Mouse (Mus musculus) forebrain, embryonic 13.5 days (tissue): Measurements from ENCODE around the gene Kat8. TPM values are rescaled to one million over a fixed set of nuclear protein-coding genes. Genes with fewer than 3 reads are reported as not detected.

Experiments
- ATAC-seq: fragments of 200-750 bp; cut with Nextera tagmentation; 2 replicates; pipeline ENCODE4 v1.8.0; 2017
- H3K27ac ChIP-seq: fragments of 300-500 bp; sonication (generic); 2 replicates; pipeline ENCODE4 v1.5.1; 2015; ENCODE audit warnings: inconsistent platforms, mild to moderate bottlenecking, moderate library complexity
- H3K27me3 ChIP-seq: fragments of 300-500 bp; sonication (generic); 2 replicates; pipeline ENCODE4 v1.6.1; 2015; ENCODE audit warnings: mild to moderate bottlenecking, inconsistent platforms
- H3K36me3 ChIP-seq: fragments of 300-500 bp; sonication (generic); 2 replicates; pipeline ENCODE4 v1.6.1; 2015; ENCODE audit warnings: mild to moderate bottlenecking, inconsistent platforms; ENCODE audit not compliant: poor library complexity, severe bottlenecking
- H3K4me1 ChIP-seq: fragments of 300-500 bp; sonication (generic); 2 replicates; pipeline ENCODE4 v1.6.1; 2015; ENCODE audit warnings: inconsistent platforms
- H3K4me2 ChIP-seq: fragments of 300-500 bp; sonication (generic); 2 replicates; pipeline ENCODE4 v1.6.1; 2015; ENCODE audit warnings: inconsistent platforms, mild to moderate bottlenecking, moderate library complexity
- H3K4me3 ChIP-seq: fragments of 300-500 bp; sonication (generic); 2 replicates; pipeline ENCODE4 v1.5.1; 2015; ENCODE audit warnings: mild to moderate bottlenecking, inconsistent platforms
- H3K9ac ChIP-seq: fragments of 300-500 bp; sonication (generic); 2 replicates; pipeline ENCODE4 v1.6.1; 2015; ENCODE audit warnings: mild to moderate bottlenecking, inconsistent platforms
- H3K9me3 ChIP-seq: fragments of 300-500 bp; sonication (generic); replicated peaks from 2 replicates; pipeline ENCODE4 v1.6.1; 2016; ENCODE audit warnings: inconsistent platforms
- WGBS: fragments of 180-500 bp; shearing (Covaris S2); methylation state at CpG from one replicate; pipeline ENCODE4 v1.1.7; 2015; 5-methylcytosine and 5-hydroxymethylcytosine counted together
- polyA plus RNA-seq: library from polyadenylated mRNA; unstranded; fragments of >200 nt; fragmentation: Nextera tagmentation; extraction: Ambion mirVana; gene quantifications from 2 replicates; pipeline ENCODE4 v1.2.1, GENCODE M21; 2015

The Kat8 gene
- polyA plus RNA-seq, 1 experiment from 2014 or later, result 51.1 TPM

GRCm38 (mm10) chr7:127974413-127974930 lies 62.2 kb downstream of the Kat8 start:
- peaks cover 16% of the 10 kb centered on the region for H3K4me1 ChIP-seq
- H3K4me3 ChIP-seq, result no peak overlapping the region
- ATAC-seq, result no peak
- 86% methylated on average over 2 of the region's 2 CpGs for WGBS
- no peak overlapping the region for H3K9ac ChIP-seq
- H3K36me3 ChIP-seq, result peaks cover 97% of the 10 kb centered on the region
- no peaks in the 10 kb centered on the region for H3K27me3 ChIP-seq
- H3K4me2 ChIP-seq, result no peak overlapping the region
- H3K27ac ChIP-seq, result no peak overlapping the region
- no peaks in the 10 kb centered on the region for H3K9me3 ChIP-seq

Other genes starting within 250 kb of the Kat8 start
- 36.6 and 40.8 TPM in 2 replicates for gene Bcl7c, start 203.6 kb upstream of the Kat8 start, polyA plus RNA-seq
- 3.8 and 4.4 TPM in 2 replicates for gene Ctf1, start 199.8 kb upstream of the Kat8 start, polyA plus RNA-seq
- 0.19 and 0.36 TPM in 2 replicates for gene Ctf2, start 180.3 kb upstream of the Kat8 start, polyA plus RNA-seq
- 7.7 and 9.6 TPM in 2 replicates for gene Fbxl19, start 168.0 kb upstream of the Kat8 start, polyA plus RNA-seq
- 4.8 and 5.4 TPM in 2 replicates for gene Orai3, start 142.7 kb upstream of the Kat8 start, polyA plus RNA-seq
- 20.0 and 21.5 TPM in 2 replicates for gene Setd1a, start 135.8 kb upstream of the Kat8 start, polyA plus RNA-seq
- gene Gm49388, start 126.9 kb upstream of the Kat8 start, polyA plus RNA-seq, result not detected in 2 replicates
- 5.0 and 7.5 TPM in 2 replicates for gene Hsd3b7, start 111.9 kb upstream of the Kat8 start, polyA plus RNA-seq
- 20.5 and 25.6 TPM in 2 replicates for gene Stx4a, start 88.2 kb upstream of the Kat8 start, polyA plus RNA-seq
- gene Stx1b, start 88.0 kb upstream of the Kat8 start, polyA plus RNA-seq, result 18.9 and 21.9 TPM in 2 replicates
- gene Zfp646, start 36.3 kb upstream of the Kat8 start, polyA plus RNA-seq, result 12.9 and 15.5 TPM in 2 replicates
- 39.1 and 44.8 TPM in 2 replicates for gene Zfp668, start 35.7 kb upstream of the Kat8 start, polyA plus RNA-seq
- gene Prss53, start 21.5 kb upstream of the Kat8 start, polyA plus RNA-seq, result 0.66 and 0.77 TPM in 2 replicates
- gene Gm21974, start 17.1 kb upstream of the Kat8 start, polyA plus RNA-seq, result not detected in 2 replicates
- 55.8 and 59.5 TPM in 2 replicates for gene Vkorc1, start 16.9 kb upstream of the Kat8 start, polyA plus RNA-seq
- gene Bckdk, start 8.4 kb upstream of the Kat8 start, polyA plus RNA-seq, result 80.2 and 91.6 TPM in 2 replicates
- gene Prss8, start 17.6 kb downstream of the Kat8 start, polyA plus RNA-seq, result 0.09 and 0.29 TPM in 2 replicates
- 7.9 and 10.1 TPM in 2 replicates for gene Prss36, start 34.2 kb downstream of the Kat8 start, polyA plus RNA-seq
- 452 and 476 TPM in 2 replicates for gene Fus, start 54.9 kb downstream of the Kat8 start, polyA plus RNA-seq
- gene Pycard, start 81.4 kb downstream of the Kat8 start, polyA plus RNA-seq, result 3.2 and 3.9 TPM in 2 replicates
- not detected in 2 replicates for gene Trim72, start 91.4 kb downstream of the Kat8 start, polyA plus RNA-seq
- 0.36 and 0.40 TPM in 2 replicates for gene Itgam, start 150.1 kb downstream of the Kat8 start, polyA plus RNA-seq
- gene Gm49368, start 150.2 kb downstream of the Kat8 start, polyA plus RNA-seq, result not detected in 2 replicates
- 0.04 TPM in 1 of 2 replicates, not detected in the other for gene Itgax, start 217.0 kb downstream of the Kat8 start, polyA plus RNA-seq
- not detected in 2 replicates for gene Itgad, start 241.9 kb downstream of the Kat8 start, polyA plus RNA-seq